Mouse (Mus musculus) spleen, adult 18-20 months (tissue): ENCODE results near the gene Eno2.
"Not testable (repeated sequence)": the region's sequence is repeated elsewhere in the genome, so short reads cannot be mapped to it uniquely, and the experiment has no call there.

Experiments
- DNase-seq, 2 experiments: peaks; one replicate each; pipeline ENCODE4 v3.0.0; 2022; ENCODE audit warnings: mixed read lengths in 2 of 2

Eno2 gene

DNA sequence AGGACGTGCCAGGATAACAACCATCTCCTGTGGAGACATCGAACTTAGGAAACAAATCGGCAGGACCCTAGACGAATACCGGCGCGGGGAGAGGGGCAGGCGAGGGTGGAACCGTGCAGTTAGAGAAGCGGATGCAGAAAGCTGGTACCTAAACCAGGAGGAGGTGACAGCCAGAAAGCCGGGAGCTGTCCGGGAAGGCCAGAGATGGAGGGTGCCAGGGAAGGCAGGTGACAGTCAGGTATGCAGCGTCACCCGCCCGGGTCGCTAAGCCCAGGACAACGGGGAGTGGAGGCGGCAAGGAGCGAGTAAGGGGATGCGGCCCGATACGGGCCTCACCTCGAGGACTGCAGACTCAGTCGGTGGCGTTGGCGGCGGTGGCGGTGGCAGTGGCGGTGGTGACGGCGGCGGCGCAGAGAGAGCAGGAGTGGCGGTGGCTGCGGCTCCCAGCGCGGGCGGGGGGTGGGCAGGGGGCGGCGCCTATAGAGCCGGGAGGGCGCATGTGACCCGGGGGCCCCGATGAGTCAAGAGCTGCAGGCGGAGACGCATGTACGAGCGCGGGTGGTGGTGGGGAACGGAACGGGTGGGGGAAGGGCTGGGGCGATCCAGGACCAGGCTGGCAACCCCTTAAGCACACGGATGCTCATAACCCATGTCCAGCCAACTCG lies at the start of gene Eno2:
Eno2 (minus strand) TSS at position 573 of the 665 bp plus-strand sequence.
- DNase-seq: peak in 1 of 2 experiments; percentile 21

GRCm38 (mm10) chr6:124817971-124818370 lies 48.5 kb upstream of the Eno2 start:
- no peak for DNase-seq

DNA sequence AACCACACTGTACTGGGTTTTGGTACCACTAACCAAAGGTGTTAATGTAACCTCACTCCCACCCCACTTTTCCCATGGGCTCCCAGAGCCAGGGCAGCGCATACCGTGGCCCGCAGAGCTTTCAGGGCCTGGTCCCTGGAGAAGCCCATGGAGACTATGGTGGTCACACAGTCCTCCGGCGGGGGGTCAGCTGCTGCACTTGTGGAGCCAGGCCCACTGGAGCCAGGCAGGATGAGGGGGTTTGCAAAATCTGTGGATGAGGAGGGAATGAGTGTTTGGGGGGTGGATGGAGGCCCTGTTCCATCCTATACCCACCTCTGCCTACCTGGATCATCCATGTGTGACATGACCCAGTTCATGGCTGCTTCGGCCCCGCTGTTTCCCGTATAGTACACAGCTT lies 48.1 kb upstream of the Eno2 start:
- DNase-seq: no peak

DNA sequence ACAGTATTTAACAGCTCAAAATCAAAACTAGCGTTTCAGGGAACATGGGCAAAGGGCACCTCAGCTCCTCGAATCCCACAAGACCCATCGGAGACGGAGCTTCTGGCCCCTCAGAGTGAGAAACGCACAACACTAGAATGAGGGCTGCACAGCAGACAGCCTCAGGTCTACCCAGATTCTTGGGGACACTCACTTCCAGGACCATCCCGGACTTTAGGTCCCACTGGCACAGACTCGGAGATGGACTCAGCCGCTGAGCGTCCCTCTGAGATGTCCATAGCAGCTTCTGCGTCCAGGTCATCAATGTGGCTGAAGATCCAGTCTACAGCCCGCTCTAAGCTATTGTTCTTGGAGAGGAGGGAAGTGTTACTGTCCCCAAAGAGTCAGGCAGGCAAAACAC lies 47.7 kb upstream of the Eno2 start:
- DNase-seq: no peak

DNA sequence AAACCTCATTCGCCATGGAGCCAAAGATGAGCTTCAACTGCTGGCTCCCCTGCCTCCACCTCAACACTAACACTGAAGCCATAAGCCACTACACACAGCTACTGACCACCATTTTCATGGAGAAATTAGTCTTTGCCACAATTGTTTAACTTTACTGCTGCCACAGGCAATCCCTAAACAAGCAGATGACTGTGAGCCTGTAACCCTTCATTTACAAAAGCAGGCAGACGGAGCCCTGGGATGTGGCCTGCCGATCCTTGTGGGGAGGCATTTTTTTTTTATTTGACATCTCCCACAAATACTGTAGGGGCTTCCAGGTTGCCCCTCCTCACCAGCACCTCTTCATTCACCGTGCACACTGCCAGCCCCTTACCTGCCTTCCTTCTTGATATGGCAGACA lies 47.1 kb upstream of the Eno2 start:
- DNase-seq: no peak

DNA sequence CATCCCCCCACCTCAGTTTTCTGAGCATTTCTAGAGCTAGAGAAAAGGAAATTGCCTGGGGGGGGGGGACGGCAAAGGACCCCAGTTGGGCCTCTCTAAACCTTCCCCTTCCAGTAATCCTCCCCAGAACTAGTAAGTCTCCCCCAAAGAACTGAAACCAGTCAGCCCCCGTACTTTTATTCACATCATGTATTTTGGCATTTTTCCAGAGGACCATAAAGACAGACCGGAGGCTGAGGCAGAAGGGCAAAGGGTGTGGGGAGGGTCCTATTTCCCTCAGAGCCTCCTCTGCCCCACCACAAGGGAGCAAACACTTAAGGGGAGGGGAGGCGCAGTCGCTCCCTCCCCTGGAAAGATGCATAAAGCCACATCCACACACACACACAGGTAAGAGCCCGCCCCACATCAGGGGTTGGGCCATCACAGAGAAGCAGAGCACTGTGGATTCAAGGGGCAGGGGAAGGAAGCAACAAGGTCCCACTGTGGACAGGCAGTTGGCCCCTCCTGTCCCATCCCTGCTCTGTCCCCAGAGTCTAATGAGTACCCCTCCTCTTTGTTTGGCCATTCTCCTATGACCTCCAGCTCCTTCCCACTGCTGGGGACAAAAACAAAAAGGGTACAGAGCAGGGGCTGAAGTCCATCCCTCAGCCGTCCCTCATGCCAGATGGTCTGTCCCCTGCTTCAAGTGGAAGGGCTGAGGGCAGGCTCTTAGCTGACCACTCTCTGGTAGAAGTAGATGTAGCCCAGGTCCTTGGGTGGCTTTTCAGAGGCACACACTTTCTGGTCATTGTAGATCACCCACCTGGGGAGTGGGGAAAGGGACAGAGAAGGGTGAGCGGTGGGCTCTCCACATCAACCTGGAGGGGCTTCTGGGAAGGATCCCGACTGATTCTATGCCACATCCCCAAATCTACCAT lies 45.6 kb upstream of the Eno2 start:
- DNase-seq: no peak

DNA sequence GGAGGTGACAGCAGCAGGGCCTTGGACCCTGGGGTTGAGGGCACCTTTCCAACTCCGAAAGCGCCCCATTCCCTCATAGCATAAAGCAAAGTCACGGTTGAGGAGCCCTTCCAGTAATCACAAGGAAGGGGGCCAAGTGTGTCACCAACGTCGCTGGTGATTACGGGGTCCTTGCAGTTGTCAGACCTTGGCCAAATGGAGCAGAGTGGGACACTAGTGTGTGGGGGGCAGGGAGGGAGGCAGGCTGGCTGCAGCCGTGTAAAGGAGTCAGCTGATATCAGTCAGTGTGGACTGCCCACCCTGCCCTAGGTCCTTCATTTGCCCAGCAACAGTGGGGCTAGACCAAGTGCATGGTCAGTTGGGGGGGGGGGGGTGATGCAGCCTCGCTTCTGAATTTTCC lies 45.0 kb upstream of the Eno2 start:
- no peak for DNase-seq

DNA sequence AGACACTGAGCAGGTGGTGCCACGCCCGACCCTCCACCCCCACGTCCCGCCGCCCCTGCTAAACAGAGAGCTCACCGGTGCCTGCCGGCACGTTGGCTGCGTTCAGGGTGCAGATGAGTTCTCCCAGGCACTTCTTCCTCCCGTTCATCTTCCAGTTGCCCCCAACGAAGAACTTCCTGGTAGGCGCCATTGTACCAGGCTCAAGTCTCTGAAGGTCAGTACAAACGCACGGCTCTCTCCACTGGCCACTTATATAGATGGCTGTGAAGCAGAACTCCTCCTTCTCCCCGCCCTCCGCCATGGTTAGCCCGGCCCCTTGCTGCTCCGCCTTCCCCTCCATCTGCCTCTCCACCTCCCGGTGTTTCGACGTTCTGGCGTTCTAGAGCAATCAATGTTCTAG lies 44.5 kb upstream of the Eno2 start, which contains the start of gene Tpi1:
Tpi1 (minus strand) TSS at position 364 of the 400 bp plus-strand sequence.
- DNase-seq: peak; percentile 80 to 86

GRCm38 (mm10) chr6:124813496-124813895 lies 44.0 kb upstream of the Eno2 start:
- DNase-seq: peak; percentile 40 to 55

DNA sequence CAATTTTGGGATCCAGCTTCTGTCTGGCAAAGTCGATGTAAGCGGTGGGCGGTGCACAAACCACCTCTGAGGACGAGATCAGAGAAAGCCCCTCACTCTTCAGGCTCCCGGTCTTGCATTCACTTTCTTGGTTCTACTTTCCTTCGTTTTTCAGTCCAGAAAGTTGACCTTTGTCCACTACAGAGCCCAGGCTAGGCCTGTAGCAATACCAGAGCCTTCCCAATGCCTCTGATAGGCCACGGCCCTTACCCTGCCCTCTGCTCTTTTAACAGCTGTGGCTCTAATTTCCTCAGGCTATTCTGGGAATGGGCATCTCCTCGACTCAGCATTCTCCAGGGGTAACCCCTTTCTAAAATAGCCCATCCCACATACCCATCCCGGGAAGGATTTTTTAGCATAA lies 43.4 kb upstream of the Eno2 start:
- no peak for DNase-seq

GRCm38 (mm10) chr6:124811701-124812560 lies 42.5 kb upstream of the Eno2 start:
- DNase-seq: no peak

DNA sequence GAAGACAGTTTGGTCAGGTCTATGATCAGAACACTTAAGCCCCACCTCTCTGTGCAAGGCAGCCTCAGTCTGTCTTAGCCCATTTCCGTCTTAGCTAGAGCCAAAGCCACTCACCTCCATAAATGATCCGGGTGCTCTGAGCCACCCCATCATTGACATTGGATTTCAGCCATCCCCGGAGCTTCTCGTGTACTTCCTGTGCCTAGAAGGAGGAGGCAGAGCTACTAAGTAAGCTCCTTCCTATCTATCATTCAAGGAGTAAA lies 41.9 kb upstream of the Eno2 start:
- no peak for DNase-seq

DNA sequence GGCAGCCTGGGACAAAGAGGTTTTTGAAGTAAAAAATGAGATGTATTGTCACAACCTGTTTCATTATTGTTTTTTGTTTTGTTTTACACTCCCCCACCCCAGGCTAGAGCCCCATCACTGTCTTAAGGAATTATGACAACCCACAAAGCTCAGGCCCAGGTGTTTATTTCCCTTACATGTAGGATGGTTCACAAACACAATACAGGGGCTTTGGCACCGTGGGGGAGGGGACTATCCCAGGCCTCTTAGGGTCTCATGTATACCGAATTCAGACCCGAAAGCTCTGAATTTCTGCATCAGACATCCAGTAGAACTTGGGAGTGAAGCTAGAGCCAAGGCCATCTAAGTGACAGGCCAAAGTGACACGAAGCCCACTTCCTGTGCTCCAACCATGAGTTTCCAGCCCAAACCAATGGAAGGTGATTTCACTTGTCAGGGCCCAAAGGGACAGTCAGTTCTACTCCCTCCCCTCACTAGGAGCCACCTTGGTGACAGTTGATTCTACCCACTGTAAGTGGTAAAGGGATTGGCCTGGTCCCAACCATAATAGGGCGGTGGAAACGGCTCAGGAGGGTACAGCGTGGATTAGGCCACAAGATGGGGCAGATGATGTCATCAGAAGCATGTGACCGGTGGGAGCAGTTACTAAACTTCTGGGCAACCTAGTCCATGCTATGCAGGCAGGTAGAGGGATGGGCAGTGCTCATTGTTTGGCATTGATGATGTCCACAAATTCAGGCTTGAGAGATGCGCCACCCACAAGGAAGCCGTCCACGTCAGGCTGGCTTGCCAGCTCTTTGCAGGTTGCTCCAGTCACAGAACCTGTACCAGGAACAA lies 41.3 kb upstream of the Eno2 start:
- DNase-seq: not testable (repeated sequence)

DNA sequence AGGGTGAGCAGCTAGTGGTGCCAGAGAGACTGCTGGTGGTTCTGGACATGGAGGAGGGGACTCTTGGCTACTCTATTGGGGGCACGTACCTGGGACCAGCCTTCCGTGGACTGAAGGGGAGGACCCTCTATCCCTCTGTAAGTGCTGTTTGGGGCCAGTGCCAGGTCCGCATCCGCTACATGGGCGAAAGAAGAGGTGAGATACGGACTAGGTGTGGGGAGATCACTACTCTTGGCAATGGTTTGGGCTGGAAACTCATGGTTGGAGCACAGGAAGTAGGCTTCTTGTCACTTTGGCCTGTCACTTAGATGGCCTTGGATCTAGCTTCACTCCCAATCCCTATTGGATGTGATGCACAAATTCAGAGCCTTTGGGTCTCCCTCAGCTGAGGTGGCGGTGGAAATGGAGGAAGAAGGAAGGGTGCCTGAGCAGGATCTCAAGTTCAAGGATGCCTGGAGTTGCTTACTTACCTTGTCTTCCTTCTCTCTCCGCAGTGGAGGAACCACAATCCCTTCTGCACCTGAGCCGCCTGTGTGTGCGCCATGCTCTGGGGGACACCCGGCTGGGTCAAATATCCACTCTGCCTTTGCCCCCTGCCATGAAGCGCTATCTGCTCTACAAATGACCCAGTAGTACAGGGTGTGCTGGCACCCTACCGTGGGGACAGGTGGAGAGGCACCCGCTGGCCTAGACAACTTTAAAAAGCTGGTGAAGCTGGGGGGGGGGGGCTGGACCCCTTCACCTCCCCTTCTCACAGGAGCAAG lies 40.5 kb upstream of the Eno2 start:
- no peak for DNase-seq

DNA sequence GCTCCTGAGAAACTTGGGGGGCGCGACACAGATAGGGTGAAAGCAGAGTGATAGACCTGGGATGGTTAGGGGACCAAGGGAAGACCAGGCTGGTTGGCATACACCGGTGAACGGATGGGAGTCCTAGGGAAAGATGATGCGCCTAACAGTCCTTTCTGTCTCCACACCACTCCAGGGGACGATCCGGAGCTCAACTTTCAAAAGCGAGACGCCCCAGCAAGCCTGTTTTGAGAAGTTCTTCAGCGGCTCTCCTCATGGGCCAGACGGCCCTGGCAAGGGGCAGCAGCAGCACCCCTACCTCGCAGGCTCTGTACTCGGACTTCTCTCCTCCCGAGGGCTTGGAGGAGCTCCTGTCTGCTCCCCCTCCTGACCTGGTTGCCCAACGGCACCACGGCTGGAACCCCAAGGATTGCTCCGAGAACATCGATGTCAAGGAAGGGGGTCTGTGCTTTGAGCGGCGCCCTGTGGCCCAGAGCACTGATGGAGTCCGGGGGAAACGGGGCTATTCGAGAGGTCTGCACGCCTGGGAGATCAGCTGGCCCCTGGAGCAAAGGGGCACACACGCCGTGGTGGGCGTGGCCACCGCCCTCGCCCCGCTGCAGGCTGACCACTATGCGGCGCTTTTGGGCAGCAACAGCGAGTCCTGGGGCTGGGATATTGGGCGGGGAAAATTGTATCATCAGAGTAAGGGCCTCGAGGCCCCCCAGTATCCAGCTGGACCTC lies 39.7 kb upstream of the Eno2 start:
- DNase-seq: peak; percentile 71 to 82

DNA sequence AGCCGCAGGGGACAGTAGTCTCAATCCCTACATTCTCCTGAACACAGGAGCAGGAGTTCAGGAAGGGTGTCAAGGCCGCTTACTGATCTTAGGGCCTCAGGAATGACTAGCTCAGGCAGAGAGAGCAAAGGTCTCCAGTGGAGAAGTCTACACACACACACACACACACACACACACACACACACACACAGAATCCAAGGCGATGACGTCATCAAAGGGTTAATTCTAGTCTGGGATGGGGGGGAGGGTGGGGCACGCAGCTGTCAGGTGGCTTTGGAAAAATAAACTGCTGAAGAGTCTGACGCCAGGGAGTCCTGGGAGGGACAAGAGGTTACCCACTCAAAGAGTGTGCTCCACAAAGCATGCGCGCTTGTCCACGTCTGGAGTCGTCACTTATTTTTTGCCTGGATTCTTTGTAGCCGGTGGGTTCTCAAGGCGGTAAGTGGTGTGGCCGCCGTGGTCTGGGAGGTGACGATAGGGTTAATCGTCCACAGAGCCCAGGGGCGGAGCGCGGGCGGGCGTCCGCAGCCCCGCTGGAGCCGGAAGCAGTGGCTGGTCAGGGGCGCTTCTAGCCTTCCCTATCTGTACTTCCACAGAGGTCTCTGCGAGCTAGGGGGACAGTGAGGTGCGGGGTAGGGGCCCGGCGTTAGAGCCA lies 39.0 kb upstream of the Eno2 start, which contains the start of gene Spsb2:
Spsb2 (plus strand) TSS at position 304 of the 655 bp plus-strand sequence.
- DNase-seq: peak; percentile 55 to 64

DNA sequence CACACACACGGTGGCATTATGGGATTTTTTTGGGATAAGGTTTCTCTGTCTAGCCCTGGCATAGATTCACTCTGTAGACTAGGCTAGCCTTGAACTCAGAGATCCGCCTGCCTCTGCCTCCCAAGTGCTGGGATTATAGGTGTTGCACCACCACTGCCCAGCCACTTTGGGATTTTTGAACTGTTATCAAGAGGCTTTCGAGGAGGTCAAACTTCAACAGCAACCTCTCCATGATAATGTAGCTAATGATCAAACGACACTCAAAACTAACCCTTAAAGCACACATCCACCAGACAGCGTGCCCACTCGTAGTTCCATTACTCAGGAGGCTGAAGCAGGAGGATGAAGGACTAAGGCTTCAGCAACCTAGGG lies 38.5 kb upstream of the Eno2 start:
- no peak for DNase-seq

DNA sequence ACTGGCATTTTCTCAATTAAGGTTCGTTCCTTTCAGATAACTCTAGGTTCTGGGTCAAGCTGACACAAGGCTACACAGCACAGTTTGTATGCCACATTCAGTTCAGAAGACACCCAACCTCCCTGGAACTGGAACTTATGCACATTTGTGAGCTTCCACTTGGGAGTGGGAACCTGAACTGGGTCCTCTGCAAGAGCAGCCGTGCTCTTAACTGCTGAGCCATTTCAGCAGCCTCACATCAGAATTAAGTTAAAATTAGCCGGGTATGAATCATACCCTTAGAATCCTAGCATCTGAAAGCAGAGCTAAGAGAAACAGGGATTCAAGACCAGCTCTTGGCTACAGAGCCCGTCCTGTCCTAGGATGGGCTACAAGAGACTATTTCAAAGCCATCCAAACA lies 37.9 kb upstream of the Eno2 start:
- no peak for DNase-seq

GRCm38 (mm10) chr6:124806446-124807140 lies 37.1 kb upstream of the Eno2 start:
- no peak for DNase-seq
